Mouse (Mus musculus) neural tube, embryonic 12.5 days (tissue): ENCODE data around the gene Ccdc120. TPM values are rescaled to one million over a fixed set of nuclear protein-coding genes. Genes with fewer than 3 reads are reported as not detected.

Experiments used
- ATAC-seq: fragments of 200-750 bp; cut with Nextera tagmentation; 2 replicates; pipeline ENCODE4 v1.8.0; 2017; ENCODE audit warnings: low read depth, mild to moderate bottlenecking, moderate TSS enrichment, moderate library complexity; ENCODE audit not compliant: low FRiP score
- H3K27ac ChIP-seq: fragments of 300-500 bp; sonication (generic); 2 replicates; pipeline ENCODE4 v1.5.1; 2016
- H3K27me3 ChIP-seq: fragments of 300-500 bp; sonication (generic); replicated peaks from 2 replicates; pipeline ENCODE4 v1.6.1; 2016; ENCODE audit warnings: mild to moderate bottlenecking
- H3K36me3 ChIP-seq: fragments of 300-500 bp; sonication (generic); 2 replicates; pipeline ENCODE4 v1.6.1; 2016; ENCODE audit warnings: mild to moderate bottlenecking
- H3K4me1 ChIP-seq: fragments of 300-500 bp; sonication (generic); 2 replicates; pipeline ENCODE4 v1.6.1; 2016
- H3K4me2 ChIP-seq: fragments of 300-500 bp; sonication (generic); replicated peaks from 2 replicates; pipeline ENCODE4 v1.6.1; 2016; ENCODE audit warnings: mild to moderate bottlenecking
- H3K4me3 ChIP-seq: fragments of 300-500 bp; sonication (generic); 2 replicates; pipeline ENCODE4 v1.5.1; 2016
- H3K9ac ChIP-seq: fragments of 300-500 bp; sonication (generic); 2 replicates; pipeline ENCODE4 v1.6.1; 2016; ENCODE audit warnings: mild to moderate bottlenecking
- H3K9me3 ChIP-seq: fragments of 300-500 bp; sonication (generic); 2 replicates; pipeline ENCODE4 v1.6.1; 2016; ENCODE audit warnings: mild to moderate bottlenecking
- WGBS: fragments of 180-500 bp; shearing (Covaris S2); methylation state at CpG from one replicate; pipeline ENCODE4 v1.1.7; 2016; 5-methylcytosine and 5-hydroxymethylcytosine counted together
- polyA plus RNA-seq: library from polyadenylated mRNA; unstranded; fragments of >200 nt; fragmentation: Nextera tagmentation; extraction: Ambion mirVana; gene quantifications from 2 replicates; pipeline ENCODE4 v1.2.1, GENCODE M21; 2016

Gene Ccdc120
- polyA plus RNA-seq, result 34.8 and 38.7 TPM in 2 replicates

DNA sequence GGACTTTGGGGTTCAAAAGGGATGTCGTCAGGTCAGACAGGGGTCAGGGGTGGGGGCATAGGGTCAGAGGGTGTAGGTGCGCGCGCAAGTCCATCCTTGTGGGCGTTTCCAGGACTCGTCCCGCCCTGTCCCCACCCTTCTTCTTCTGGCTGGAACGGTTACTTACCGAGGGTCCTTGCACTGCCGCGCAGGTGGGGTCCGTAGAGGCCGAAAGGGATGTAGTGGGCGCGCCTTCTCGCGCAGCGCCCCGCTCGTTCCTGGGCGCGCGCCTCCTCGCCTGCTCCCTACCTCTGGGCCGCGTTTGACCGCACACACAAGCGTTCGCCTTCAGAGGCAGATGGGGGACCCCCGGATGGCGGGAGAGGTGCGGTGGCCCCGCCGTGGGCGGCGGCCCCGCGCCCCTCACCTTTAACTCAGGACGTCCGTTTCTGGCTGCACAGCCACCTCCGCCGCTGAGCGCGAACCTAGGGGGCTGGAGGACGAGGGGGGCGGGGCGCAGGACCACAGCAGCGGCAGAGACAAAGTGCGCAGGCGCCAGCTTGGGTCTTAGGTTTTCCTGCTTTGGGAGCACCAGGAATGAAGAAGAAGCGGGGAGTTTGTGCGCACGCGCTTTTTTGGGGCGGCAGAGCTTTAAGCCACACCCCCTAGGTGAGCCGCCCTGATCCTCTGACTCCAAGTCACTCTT lies at the start of gene Ccdc120:
Gene Ccdc120, minus strand, starts transcription at position 474 of the 685 bp plus-strand sequence.
- ATAC-seq, result peak; percentile 84
- no peak within 1 kb of the TSS for H3K27ac ChIP-seq

DNA sequence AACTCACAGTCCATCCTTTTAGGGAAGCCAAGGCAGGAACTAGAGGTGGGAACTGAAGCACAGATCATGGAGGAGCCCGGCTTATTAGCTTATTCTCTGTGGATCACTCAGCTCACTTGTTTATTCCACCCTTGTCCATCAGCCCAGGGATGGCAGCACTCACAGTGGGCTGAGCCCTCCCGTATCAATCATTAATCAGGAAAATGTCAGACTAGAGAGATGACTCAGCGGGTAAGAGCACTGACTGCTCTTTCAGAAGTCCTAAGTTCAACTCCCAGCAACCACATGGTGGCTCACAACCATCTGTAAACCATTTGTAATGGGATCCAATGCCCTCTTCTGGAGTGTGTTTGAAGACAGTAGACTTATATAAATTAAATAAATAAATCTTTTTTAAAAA lies 46.6 kb upstream of the Ccdc120 start:
- Histone ChIP-seq H3K36me3 (peaks cover 24% of the 10 kb centered on the region; the same call in 1 of the 2 replicates), H3K27me3 (no peaks in the 10 kb centered on the region), H3K4me2 (no peak overlapping the region), H3K9me3 (no peaks in the 10 kb centered on the region), H3K4me3 (no peak overlapping the region), H3K27ac (no peak overlapping the region), H3K4me1 (no peaks in the 10 kb centered on the region), H3K9ac (no peak overlapping the region)
- WGBS, result 80% methylated on average over 3 of the region's 3 CpGs
- no peak for ATAC-seq

More for the DNA sequence above, at the start of gene Ccdc120:
- WGBS, result 8% methylated on average over 40 of the region's 56 CpGs
- H3K27me3 ChIP-seq, result no peaks in the 10 kb centered on the region
- peak within 1 kb of the TSS; percentile 62 for H3K4me2 ChIP-seq
- H3K9ac ChIP-seq, result peak within 1 kb of the TSS; percentile 69
- H3K4me1 ChIP-seq, result no peaks in the 10 kb centered on the region
- no peaks in the 10 kb centered on the region for H3K9me3 ChIP-seq
- H3K4me3 ChIP-seq, result peak within 1 kb of the TSS; percentile 62
- H3K36me3 ChIP-seq, result no peaks in the 10 kb centered on the region

DNA sequence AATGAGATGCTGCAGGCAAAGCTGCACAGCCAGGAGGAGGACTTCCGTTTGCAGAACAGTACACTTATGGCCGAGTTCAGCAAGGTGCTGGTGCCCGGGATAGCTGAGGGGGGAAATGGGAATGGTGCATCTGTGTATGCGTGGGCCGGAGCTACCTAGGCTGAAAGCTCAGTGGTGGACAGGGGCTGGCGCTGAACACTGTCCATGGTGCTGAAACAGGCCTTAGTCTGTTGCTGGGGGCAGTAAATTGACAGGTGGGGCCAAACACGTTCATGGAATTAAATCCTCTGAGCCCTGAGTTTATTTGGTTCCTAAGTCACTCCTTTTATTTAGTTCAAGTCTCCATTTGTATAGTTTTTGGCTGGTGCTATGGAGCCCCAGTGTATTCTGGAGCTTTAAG lies 44.3 kb upstream of the Ccdc120 start:
- Histone ChIP-seq H3K27me3 (no peaks in the 10 kb centered on the region), H3K9me3 (no peaks in the 10 kb centered on the region), H3K9ac (no peak overlapping the region), H3K4me1 (no peaks in the 10 kb centered on the region), H3K36me3 (peaks cover 10% of the 10 kb centered on the region; the same call in 1 of the 2 replicates), H3K4me2 (no peak overlapping the region), H3K27ac (no peak overlapping the region), H3K4me3 (no peak overlapping the region)
- ATAC-seq, result no peak
- WGBS, result 32% methylated on average over 7 of the region's 7 CpGs

DNA sequence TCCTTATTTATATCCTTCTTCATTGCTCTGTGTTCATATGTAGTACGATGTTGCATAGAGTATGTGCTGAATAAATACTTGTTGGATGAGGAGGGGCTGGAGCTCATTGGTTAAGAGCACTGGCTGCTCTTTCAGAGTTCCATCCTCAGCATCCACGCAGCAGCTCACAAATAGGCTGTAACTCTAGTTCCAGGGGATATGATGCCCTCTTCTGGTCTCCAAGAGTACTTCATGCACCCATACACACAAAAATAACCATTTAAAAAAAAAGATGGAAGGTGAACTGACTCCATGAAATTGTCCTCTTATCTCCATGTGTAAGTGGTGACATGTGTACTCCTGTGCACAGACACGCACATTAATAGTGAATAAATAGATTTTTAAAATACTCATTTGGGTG lies 42.7 kb upstream of the Ccdc120 start:
- H3K9ac ChIP-seq, result no peak overlapping the region
- WGBS, result 48% methylated on average over 3 of the region's 3 CpGs
- no peaks in the 10 kb centered on the region for H3K4me1 ChIP-seq
- H3K27me3 ChIP-seq, result no peaks in the 10 kb centered on the region
- H3K27ac ChIP-seq, result no peak overlapping the region
- no peaks in the 10 kb centered on the region for H3K9me3 ChIP-seq
- no peak overlapping the region for H3K4me2 ChIP-seq
- no peak overlapping the region for H3K4me3 ChIP-seq
- no peaks in the 10 kb centered on the region for H3K36me3 ChIP-seq
- no peak for ATAC-seq

DNA sequence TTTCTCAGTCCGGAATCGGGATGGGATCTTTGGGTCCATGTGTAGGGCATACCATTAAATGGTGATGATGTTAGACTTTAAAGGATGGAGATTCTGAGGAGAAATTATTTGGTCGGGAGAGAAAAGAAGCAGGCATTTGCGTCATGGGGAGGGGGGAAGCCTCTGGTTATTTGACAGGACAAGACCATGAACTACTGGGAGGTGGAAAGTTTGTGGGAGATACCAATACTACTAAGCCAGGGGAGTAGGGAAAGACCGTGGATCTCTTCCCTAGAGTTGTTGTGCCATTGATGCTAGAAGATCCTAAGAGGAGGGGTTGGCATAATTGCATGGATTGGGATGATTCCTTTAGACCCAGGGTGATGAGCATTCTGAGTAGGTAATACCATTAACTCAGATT lies 39.6 kb upstream of the Ccdc120 start:
- peak; percentile 5; the same call in 1 of the 2 replicates for ATAC-seq
- H3K9ac ChIP-seq, result peak overlapping the region; percentile 51
- H3K27ac ChIP-seq, result no peak overlapping the region
- WGBS, result 33% methylated on average over 5 of the region's 5 CpGs
- H3K4me3 ChIP-seq, result peak overlapping the region; percentile 49
- no peaks in the 10 kb centered on the region for H3K9me3 ChIP-seq
- no peaks in the 10 kb centered on the region for H3K4me1 ChIP-seq
- H3K27me3 ChIP-seq, result no peaks in the 10 kb centered on the region
- peak overlapping the region; percentile 63 for H3K4me2 ChIP-seq
- no peaks in the 10 kb centered on the region for H3K36me3 ChIP-seq

DNA sequence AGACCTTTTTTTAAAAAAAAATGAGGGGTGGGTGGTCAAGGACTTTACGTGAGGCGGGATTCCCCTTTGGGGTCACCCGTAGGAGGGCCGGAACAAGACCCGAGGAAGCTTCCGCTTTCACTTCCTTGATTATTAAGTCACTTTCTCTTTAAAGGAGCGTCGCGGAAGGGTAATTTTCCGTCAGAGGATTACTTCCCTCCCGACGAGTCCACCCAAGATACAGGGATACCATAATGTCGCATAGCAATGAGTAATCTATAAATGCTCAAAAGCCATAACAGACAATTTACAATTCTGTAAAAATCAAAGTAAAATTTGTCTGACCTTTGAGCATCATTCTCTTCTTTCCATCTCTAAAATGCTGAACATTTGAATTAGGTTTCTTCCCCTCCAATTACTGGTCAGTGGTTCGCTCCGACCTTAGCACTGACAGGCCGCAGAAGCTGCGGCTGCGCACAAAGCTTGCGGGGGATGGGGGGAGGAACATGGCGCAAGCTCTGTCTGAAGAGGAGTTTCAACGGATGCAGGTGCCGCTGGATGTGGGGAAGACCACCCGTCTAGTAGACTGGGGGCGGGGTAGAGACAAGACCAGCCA lies 38.9 kb upstream of the Ccdc120 start, which contains the start of gene Gripap1:
Gene Gripap1, plus strand, starts transcription at position 224 of the 595 bp plus-strand sequence.
- 13% methylated on average over 24 of the region's 24 CpGs for WGBS
- Histone ChIP-seq H3K9me3 (no peaks in the 10 kb centered on the region), H3K9ac (peak within 1 kb of the TSS; percentile 51), H3K4me1 (no peaks in the 10 kb centered on the region), H3K4me2 (peak within 1 kb of the TSS; percentile 63), H3K4me3 (peak within 1 kb of the TSS; percentile 49), H3K27me3 (no peaks in the 10 kb centered on the region), H3K36me3 (no peaks in the 10 kb centered on the region), H3K27ac (no peak within 1 kb of the TSS)
- peak; percentile 91 for ATAC-seq

DNA sequence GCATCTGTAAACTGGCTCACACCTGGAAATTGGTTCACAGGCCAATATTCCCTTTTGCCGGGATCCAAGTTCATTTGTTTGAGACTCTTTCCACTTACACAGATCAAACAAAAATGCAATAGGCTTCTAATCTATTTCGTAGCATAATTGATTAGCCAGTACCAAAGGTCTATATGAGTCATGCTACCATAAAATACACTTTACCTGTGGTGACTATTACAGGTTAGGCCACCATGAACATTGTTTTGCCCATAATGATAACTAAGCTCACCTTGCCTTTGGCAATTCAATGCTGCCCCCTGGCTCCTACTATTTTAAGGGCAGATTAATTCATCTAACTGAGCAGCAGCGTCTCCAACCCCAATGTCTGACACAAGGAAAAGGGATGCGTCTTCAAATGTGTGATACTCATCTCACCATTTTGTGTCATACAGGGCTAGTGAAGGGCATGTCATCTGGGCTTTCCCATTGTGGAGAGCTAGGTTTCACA lies 31.9 kb upstream of the Ccdc120 start:
- no peak overlapping the region for H3K27ac ChIP-seq
- H3K4me1 ChIP-seq, result no peaks in the 10 kb centered on the region
- H3K4me3 ChIP-seq, result no peak overlapping the region
- 89% methylated on average over 4 of the region's 4 CpGs for WGBS
- no peaks in the 10 kb centered on the region for H3K9me3 ChIP-seq
- no peaks in the 10 kb centered on the region for H3K36me3 ChIP-seq
- H3K9ac ChIP-seq, result no peak overlapping the region
- no peak for ATAC-seq
- no peak overlapping the region for H3K4me2 ChIP-seq
- no peaks in the 10 kb centered on the region for H3K27me3 ChIP-seq

DNA sequence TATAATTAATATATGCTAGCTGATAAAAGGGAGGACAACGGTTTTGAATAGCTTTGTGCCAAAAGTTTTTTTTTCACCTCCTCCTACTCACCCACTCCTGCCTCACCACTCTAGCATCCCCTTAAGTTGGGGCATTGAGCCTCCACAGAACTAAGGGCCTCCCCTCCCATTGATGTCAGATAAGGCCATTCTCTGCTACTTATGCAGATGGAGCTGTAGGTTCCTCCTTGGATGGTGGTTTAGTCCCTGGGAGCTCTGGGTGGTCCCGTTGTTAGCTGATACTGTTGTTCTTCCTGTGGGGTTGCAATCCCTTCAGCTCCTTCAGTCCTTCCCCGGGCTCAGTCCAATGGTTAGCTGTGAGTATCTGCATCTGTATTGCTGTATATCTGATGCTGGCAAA lies 28.6 kb upstream of the Ccdc120 start:
- H3K27ac ChIP-seq, result no peak overlapping the region
- ATAC-seq, result no peak
- no peaks in the 10 kb centered on the region for H3K27me3 ChIP-seq
- H3K4me1 ChIP-seq, result no peaks in the 10 kb centered on the region
- 13% methylated on average over 3 of the region's 3 CpGs for WGBS
- H3K9me3 ChIP-seq, result no peaks in the 10 kb centered on the region
- H3K9ac ChIP-seq, result no peak overlapping the region
- H3K36me3 ChIP-seq, result no peaks in the 10 kb centered on the region
- no peak overlapping the region for H3K4me2 ChIP-seq
- no peak overlapping the region for H3K4me3 ChIP-seq

DNA sequence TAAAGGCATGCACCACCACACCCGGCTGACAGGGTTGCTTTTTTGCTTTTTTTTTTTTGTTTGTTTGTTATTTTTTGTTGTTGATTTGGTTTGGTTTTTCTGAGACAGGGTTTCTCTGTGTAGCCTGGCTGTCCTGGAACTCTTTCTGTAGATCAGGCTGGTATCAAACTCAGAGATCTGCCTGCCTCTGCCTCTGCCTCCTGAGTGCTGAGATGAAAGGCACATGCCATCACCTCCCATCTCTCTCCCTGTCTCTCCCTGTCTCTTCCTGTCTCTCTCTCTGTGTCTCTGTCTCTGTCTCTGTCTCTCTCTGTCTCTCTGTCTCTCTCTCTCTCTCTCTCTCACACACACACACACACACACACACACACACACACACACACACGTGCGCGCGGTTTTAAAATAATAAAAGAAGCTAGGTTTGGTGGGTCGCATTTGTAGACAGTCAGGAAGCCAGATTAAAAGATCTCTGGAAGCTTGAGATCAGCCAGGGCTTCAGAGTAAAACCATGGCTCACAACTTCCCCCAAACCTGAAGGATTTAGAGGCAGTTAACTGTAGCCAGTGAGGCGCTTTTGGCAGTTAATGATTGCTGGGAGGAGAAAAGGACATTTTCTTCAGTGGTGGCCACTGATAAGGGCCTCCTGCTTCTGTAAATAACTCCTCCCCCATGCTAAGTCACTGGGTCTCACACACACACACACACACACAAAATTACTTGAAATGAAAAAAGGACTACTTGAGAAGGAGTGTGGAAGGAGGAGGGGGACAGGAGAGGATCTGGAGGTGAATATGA lies 27.9 kb upstream of the Ccdc120 start:
- H3K9me3 ChIP-seq, result no peaks in the 10 kb centered on the region
- no peak for ATAC-seq
- H3K27me3 ChIP-seq, result no peaks in the 10 kb centered on the region
- H3K36me3 ChIP-seq, result peaks cover 4% of the 10 kb centered on the region
- no peaks in the 10 kb centered on the region for H3K4me1 ChIP-seq
- H3K27ac ChIP-seq, result no peak overlapping the region
- no peak overlapping the region for H3K9ac ChIP-seq
- H3K4me3 ChIP-seq, result no peak overlapping the region
- WGBS, result 77% methylated on average over 7 of the region's 7 CpGs
- no peak overlapping the region for H3K4me2 ChIP-seq

DNA sequence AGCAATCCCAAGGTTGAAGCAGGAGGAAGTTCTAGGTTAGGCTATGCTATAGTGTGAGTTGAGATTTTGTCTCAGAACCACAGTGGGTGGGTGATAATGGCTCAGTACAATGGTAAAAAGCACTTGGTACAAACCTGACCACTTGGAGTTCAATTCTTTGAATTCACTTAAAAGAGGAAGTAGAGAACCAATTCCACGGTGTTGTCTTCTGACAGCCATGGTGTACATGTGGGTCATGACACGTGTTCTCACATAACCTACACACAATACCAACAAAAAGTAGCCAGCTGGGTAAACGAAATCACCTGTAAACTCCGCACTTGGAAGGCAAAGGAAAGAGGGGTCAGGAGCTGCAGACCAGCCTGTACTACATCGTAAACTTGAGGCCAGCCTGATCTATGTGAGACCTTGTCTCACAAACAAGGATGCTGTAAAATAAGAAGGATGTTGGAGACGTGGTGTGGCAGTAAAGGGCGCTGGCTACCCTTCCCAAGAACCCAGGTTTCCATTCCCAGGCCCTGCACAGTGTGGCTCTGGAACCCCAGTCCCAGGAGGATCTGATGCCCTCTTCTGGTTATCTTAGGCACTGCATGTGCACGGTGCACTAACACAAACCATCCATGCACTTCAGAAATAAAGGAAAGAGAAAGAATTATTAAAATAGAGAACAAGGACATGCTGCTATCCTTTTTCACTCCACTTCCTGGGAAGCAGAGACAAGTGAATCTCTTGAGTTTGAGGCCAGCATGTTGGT lies 25.8 kb upstream of the Ccdc120 start:
- Histone ChIP-seq H3K36me3 (peaks cover 13% of the 10 kb centered on the region), H3K27ac (no peak overlapping the region), H3K9ac (no peak overlapping the region), H3K4me1 (no peaks in the 10 kb centered on the region), H3K27me3 (no peaks in the 10 kb centered on the region), H3K4me2 (no peak overlapping the region), H3K4me3 (no peak overlapping the region), H3K9me3 (no peaks in the 10 kb centered on the region)
- ATAC-seq, result peak; percentile 56; the same call in 1 of the 2 replicates
- 48% methylated on average over 8 of the region's 8 CpGs for WGBS

DNA sequence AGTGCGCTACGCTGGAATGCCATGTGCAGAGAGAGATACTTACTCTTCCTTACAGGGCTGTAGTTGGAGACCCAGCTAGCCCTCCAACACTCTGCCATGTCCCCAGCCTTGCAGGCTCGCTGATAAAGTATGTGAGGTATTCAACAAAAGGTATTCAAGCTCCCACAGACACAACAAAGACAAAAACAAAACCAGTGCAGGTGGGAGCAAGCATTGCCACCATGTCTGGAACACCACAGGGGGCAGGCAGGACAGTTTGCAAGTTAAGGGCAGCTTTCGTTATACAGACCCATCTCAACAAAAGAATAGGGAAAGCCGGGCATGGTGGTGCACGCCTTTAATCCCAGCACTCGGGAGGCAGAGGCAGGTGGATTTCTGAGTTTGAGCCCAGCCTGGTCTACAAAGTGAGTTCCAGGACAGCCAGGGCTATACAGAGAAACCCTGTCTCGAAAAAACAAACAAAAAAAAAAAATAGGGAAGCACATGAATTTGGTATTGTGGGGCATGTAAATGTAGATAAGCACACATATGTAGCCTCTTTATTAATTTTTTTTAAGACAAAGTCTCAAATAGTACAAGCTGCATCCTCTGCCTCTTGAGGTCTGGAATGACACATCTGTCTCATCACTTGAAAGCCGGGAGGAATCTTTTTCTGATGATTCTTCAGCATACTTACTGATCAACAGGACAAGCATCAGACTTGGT lies 24.9 kb upstream of the Ccdc120 start:
- Histone ChIP-seq H3K27me3 (no peaks in the 10 kb centered on the region), H3K9me3 (no peaks in the 10 kb centered on the region), H3K36me3 (peaks cover 17% of the 10 kb centered on the region), H3K9ac (no peak overlapping the region), H3K4me3 (no peak overlapping the region), H3K4me2 (no peak overlapping the region), H3K27ac (no peak overlapping the region), H3K4me1 (no peaks in the 10 kb centered on the region)
- no peak for ATAC-seq
- WGBS, result 78% methylated on average over 9 of the region's 9 CpGs
